Mouse (Mus musculus): ENCODE data around the gene Fa2h.

Gene Fa2h

GRCm38 (mm10) chr8:111393391-111394363, at the start of gene Fa2h:
Gene Fa2h (minus strand): TSS chr8:111393824.
- peak; percentile 86 for DNase-seq (ENCODE audit: low spot score)

DNA sequence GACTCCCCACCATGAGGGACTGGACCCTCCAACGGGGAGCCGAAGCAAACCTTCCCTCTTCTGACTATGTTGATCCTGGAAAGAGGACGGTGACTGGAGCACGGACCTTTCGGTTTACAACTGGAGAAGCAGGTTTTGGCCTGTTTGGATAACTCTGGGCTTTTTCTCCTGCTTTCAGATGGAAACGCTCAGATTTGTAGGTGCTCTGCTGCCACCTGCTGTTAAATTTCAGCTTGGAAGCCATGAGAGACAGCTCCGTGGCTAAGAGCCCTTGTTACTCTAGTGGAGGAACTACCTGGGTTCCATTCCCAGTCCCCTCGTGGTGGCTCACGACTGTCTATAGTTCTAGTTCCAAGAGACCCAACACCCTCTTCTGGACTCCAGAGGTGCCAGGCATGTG, 45.6 kb upstream of the Fa2h start:
- peak; percentile 63 for DNase-seq (ENCODE audit: low spot score)

- DNase-seq (ENCODE audit: low spot score) = no peak
Measured at GRCm38 (mm10) chr8:111435071-111435828, 41.6 kb upstream of the Fa2h start.

DNA sequence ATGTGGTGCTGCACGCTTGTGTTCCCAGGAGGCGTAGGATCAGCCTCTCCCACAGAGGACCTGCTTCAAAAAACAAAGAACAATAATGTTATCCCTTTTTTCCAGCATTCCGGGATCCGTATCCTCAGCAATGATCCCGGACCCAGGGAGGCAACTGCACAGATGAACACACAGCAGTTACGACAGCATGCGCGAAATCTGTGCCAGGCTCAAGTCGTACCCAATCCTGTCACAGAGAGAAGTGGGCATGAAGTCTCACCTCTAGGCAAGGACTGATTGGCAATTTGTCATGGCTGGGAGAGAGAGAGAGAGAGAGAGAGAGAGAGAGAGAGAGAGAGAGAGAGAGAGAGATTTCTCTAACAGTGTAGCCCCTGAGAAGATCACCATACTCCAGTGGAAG, 31.0 kb upstream of the Fa2h start:
- DNase-seq (ENCODE audit: low spot score) = no peak

DNA sequence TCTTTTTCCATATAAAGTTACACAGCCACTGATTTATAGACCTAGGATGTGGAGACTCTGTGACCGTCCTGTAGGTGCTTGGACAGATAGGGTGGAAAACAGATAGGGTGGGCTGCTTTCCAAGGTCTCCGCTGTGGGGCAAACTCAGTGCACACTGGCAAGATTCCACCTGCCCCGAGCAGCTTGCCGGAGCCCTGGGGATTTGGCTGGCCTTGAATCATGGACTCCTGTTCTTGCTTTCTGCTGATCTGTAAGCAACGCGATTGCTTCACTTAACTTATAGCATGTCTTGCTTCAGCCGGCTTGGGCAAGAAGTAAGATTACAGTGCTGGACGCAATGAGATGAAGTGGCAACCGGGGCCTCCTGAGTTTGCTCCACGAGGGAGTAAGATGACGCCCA, 30.6 kb upstream of the Fa2h start:
- peak; percentile 54 for DNase-seq (ENCODE audit: low spot score)

GRCm38 (mm10) chr8:111422614-111423013, 29.0 kb upstream of the Fa2h start:
- no peak for DNase-seq (ENCODE audit: low spot score)

DNA sequence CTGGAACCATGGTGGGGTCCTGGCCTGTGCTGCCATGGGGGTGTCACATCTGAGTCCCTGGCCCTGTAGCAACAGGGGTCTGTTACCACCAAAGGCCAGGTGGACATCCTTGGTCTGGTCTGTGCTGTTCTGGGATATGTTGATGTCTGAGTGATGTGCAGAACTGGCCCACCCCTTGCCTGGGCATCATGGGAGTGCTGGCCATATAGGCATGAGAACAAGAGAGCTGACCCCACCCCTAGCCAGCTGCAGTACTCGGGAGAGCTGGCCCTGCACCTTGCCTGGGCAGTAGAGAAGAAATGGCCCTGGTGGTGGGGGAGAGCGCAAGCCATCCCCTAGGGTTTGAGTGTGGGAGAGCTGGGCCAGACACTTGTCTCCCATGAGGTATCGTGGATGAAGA, 25.5 kb upstream of the Fa2h start:
- DNase-seq (ENCODE audit: low spot score) = no peak

DNA sequence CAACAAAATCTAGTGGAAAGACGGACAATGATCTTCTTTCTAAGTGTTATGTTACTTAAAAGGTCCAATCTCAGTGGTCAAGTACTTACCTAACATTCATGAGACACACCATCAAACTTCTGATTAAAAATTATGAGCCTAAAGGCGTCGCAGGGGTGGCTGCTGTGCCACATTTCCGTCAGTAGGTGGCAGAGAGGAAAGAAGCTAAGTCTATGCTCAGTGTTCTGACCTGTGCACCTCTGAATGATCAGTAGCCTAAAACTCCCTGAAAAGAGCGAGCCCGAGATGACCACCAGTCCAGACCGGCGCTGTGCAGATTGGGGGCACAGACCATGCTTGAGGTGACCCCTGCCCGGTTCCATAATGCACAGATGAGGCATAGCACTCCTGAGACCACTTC, 25.0 kb upstream of the Fa2h start:
- DNase-seq (ENCODE audit: low spot score) = peak; percentile 19

GRCm38 (mm10) chr8:111417222-111417621, 23.6 kb upstream of the Fa2h start:
- no peak for DNase-seq (ENCODE audit: low spot score)

GRCm38 (mm10) chr8:111403391-111403790, 9.8 kb upstream of the Fa2h start:
- peak; percentile 16 for DNase-seq (ENCODE audit: low spot score)

DNA sequence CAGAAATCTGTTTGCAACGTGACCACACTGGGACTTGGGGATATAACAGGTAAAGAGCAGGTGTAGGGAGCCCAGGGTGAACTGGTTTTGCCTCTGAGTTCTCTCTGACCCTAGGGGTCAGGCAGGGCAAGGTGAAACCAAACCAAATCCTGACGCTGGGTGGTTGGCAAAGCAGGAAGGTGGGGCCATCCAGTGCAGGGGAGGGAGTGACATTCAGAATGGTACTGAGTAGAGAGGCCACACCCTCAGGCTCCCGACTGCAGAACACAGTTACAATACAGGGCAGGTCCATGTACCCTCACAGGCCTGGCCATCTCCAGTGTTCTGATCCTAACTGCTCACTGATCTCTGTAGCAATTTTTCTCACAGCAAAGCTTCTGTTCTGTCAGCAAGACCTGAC, 2.4 kb downstream of the Fa2h start:
- no peak for DNase-seq (ENCODE audit: low spot score)

GRCm38 (mm10) chr8:111390837-111391236, 2.8 kb downstream of the Fa2h start:
- no peak for DNase-seq (ENCODE audit: low spot score)

- DNase-seq (ENCODE audit: low spot score) = no peak
Measured at GRCm38 (mm10) chr8:111389581-111389980, 4.0 kb downstream of the Fa2h start.

- DNase-seq (ENCODE audit: low spot score) = no peak
Measured at GRCm38 (mm10) chr8:111385915-111386314, 7.7 kb downstream of the Fa2h start.

- no peak for DNase-seq (ENCODE audit: low spot score)
Measured at GRCm38 (mm10) chr8:111384628-111385027, 9.0 kb downstream of the Fa2h start.

- no peak for DNase-seq (ENCODE audit: low spot score)
Measured at GRCm38 (mm10) chr8:111375192-111375591, 18.4 kb downstream of the Fa2h start.

- no peak for DNase-seq (ENCODE audit: low spot score)
Measured at GRCm38 (mm10) chr8:111369711-111370110, 23.9 kb downstream of the Fa2h start.

GRCm38 (mm10) chr8:111367350-111367749, 26.3 kb downstream of the Fa2h start:
- DNase-seq (ENCODE audit: low spot score) = no peak

DNA sequence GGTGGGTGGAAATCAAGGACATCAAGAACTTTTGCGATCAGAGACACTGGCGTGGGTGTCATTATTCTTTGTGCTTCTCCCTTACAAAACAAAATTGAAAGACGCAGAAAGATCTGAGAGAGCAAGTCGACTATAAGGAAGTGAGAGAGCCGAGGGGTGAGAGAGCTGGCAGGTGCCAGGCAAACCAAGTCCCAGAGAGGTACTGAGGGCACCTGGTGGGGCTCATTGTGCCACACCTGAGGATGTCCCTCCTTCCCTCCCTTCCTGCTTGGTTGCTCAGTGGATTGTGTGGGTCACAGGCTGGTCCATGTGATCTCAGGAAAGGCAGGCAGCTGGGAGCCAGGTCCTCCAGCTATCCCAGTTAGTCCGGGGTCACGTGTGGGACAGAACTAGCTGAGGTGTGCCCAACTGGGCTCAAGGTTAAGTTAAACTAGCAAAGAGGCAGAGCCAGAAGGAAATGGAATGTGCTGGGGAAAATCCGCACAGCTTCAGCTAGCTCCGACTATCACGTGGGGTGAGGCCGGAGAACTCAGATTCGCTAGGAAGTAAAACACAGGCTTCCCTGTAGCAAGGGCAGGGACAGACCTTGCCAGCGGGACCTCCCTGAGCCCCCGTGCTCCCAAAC, 26.9 kb downstream of the Fa2h start:
- peak; percentile 23 for DNase-seq (ENCODE audit: low spot score)

DNA sequence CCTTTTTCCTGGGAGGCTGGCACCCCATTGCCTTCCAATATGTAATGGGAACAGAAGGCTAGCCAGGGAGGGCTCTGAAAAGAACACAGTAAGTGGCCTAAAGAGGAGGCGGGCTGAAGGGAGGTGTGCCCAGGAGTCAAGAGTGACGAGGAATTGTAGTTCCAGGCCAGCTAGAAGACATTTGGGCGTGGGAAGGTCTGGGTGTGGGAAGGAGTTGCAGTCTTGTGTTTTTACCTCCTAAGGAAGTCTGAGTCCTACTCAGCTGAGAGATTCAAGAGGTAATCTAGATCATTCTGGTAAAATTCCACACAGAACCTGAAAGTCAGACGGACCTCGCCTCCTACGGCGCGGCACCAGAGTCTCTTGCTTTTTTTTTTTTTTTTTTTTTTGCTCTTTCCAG, 30.1 kb downstream of the Fa2h start:
- DNase-seq (ENCODE audit: low spot score) = no peak

DNA sequence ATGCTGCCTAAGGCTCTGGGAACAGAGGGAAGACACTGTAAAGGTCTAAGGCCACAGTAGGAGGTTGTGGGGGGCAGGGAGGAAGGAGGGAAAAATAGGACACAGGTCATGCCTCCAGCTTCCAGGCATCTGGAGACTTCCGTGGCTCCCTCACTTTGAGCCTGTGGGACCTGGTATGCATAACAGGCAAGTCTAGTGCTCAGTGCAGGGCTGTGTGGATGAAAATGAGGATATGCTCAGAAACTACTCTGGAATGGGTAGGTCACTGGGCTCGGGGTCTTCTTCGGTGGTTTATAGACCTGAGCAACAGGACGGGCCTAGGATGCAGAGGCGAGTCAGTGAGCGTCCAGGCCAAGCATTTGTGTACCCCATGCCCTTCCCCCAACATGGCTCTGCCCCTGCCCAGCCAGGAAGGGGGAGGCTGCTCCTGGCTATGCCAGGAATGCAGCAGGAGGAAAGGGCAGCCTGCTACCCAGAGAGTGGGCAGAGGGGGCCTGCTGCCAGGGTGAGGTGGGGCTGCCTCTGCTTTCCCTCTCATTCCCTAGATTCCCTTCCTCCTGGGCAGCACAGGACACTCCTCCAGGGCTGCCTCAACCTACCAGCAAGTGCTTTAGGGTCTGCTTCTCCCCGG, 32.9 kb downstream of the Fa2h start:
- no peak for DNase-seq (ENCODE audit: low spot score)

DNA sequence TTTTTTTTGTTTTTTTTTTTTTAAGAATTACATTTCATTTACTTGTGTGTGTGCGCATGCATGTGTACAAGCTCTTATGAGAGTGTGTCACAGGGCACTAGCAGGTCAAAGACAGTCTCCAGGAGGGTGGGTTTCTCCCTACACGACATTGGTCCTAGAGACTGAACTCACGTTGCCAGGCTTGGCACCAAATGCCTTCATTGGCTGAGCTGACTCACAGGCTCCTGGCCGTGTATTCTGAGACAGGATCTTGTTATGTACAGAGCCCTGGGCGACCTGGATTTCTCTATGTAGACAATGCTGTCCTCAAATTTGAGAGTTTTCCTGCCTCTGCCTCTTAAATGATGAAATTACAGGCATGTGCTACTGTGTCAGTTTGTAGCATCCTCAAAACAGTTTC, 33.7 kb downstream of the Fa2h start:
- no peak for DNase-seq (ENCODE audit: low spot score)
